Mouse (Mus musculus): ENCODE results near the gene Tex19.1.
"Not testable (repeated sequence)": the region's sequence is repeated elsewhere in the genome, so short reads cannot be mapped to it uniquely, and the experiment has no call there.

Gene Tex19.1

GRCm38 (mm10) chr11:121145865-121146264 lies at the start of gene Tex19.1:
TSS of gene Tex19.1 (plus strand) at chr11:121146143.
- DNase-seq (ENCODE audit: low spot score): no peak

- DNase-seq (ENCODE audit: low spot score): no peak
Observed at GRCm38 (mm10) chr11:121099762-121100161, 46.2 kb upstream of the Tex19.1 start.

GRCm38 (mm10) chr11:121100692-121101091 lies 45.3 kb upstream of the Tex19.1 start:
- DNase-seq (ENCODE audit: low spot score): no peak

- DNase-seq (ENCODE audit: low spot score): no peak
Observed at GRCm38 (mm10) chr11:121101124-121101805, 44.7 kb upstream of the Tex19.1 start.

- not testable (repeated sequence) for DNase-seq (ENCODE audit: low spot score)
Observed at GRCm38 (mm10) chr11:121107242-121107641, 38.7 kb upstream of the Tex19.1 start.

- DNase-seq (ENCODE audit: low spot score): no peak
Observed at GRCm38 (mm10) chr11:121108061-121108460, 37.9 kb upstream of the Tex19.1 start.

GRCm38 (mm10) chr11:121109986-121110385 lies 36.0 kb upstream of the Tex19.1 start:
- no peak for DNase-seq (ENCODE audit: low spot score)

GRCm38 (mm10) chr11:121111051-121111450 lies 34.9 kb upstream of the Tex19.1 start:
- DNase-seq (ENCODE audit: low spot score): no peak

GRCm38 (mm10) chr11:121111601-121112000 lies 34.3 kb upstream of the Tex19.1 start:
- DNase-seq (ENCODE audit: low spot score): no peak

- DNase-seq (ENCODE audit: low spot score): no peak
Observed at GRCm38 (mm10) chr11:121112091-121112775, 33.7 kb upstream of the Tex19.1 start.

- DNase-seq (ENCODE audit: low spot score): no peak
Observed at GRCm38 (mm10) chr11:121118106-121118505, 27.8 kb upstream of the Tex19.1 start.

GRCm38 (mm10) chr11:121118577-121118976 lies 27.4 kb upstream of the Tex19.1 start, which contains the start of gene Tex19.2:
TSS of gene Tex19.2 (minus strand) at chr11:121118677.
- DNase-seq (ENCODE audit: low spot score): no peak

GRCm38 (mm10) chr11:121121151-121121550 lies 24.8 kb upstream of the Tex19.1 start:
- no peak for DNase-seq (ENCODE audit: low spot score)

- no peak for DNase-seq (ENCODE audit: low spot score)
Observed at GRCm38 (mm10) chr11:121122024-121122670, 23.8 kb upstream of the Tex19.1 start.

GRCm38 (mm10) chr11:121123438-121123837 lies 22.5 kb upstream of the Tex19.1 start:
- no peak for DNase-seq (ENCODE audit: low spot score)

- no peak for DNase-seq (ENCODE audit: low spot score)
Observed at GRCm38 (mm10) chr11:121125522-121126172, 20.3 kb upstream of the Tex19.1 start.

GRCm38 (mm10) chr11:121126395-121126794 lies 19.5 kb upstream of the Tex19.1 start:
- no peak for DNase-seq (ENCODE audit: low spot score)

GRCm38 (mm10) chr11:121127441-121127840 lies 18.5 kb upstream of the Tex19.1 start:
- no peak for DNase-seq (ENCODE audit: low spot score)

GRCm38 (mm10) chr11:121129616-121130015 lies 16.3 kb upstream of the Tex19.1 start:
- DNase-seq (ENCODE audit: low spot score): no peak

GRCm38 (mm10) chr11:121134600-121134999 lies 11.3 kb upstream of the Tex19.1 start:
- DNase-seq (ENCODE audit: low spot score): no peak

GRCm38 (mm10) chr11:121137682-121138081 lies 8.3 kb upstream of the Tex19.1 start:
- no peak for DNase-seq (ENCODE audit: low spot score)

- DNase-seq (ENCODE audit: low spot score): no peak
Observed at GRCm38 (mm10) chr11:121138732-121139131, 7.2 kb upstream of the Tex19.1 start.

All from layer of hippocampus, adult 9-10 months (tissue).